Mouse (Mus musculus) hindbrain, embryonic 13.5 days (tissue): ENCODE data around the gene Pam. TPM values are rescaled to one million over a fixed set of nuclear protein-coding genes. Genes with fewer than 3 reads are reported as not detected.
"Not testable (repeated sequence)": the region's sequence is repeated elsewhere in the genome, so short reads cannot be mapped to it uniquely, and the experiment has no call there.

Source experiments
- ATAC-seq: fragments of 200-750 bp; cut with Nextera tagmentation; 2 replicates; pipeline ENCODE4 v1.8.0; 2017; ENCODE audit warnings: moderate TSS enrichment; ENCODE audit not compliant: low FRiP score
- H3K27ac ChIP-seq: fragments of 300-500 bp; sonication (generic); 2 replicates; pipeline ENCODE4 v1.5.1; 2015; ENCODE audit warnings: inconsistent platforms, mild to moderate bottlenecking, moderate library complexity
- H3K27me3 ChIP-seq: fragments of 300-500 bp; sonication (generic); 2 replicates; pipeline ENCODE4 v1.6.1; 2015; ENCODE audit warnings: mild to moderate bottlenecking, inconsistent platforms
- H3K36me3 ChIP-seq: fragments of 300-500 bp; sonication (generic); 2 replicates; pipeline ENCODE4 v1.6.1; 2015; ENCODE audit warnings: mild to moderate bottlenecking, inconsistent platforms
- H3K4me1 ChIP-seq: fragments of 300-500 bp; sonication (generic); replicated peaks from 2 replicates; pipeline ENCODE4 v1.6.1; 2015; ENCODE audit warnings: inconsistent platforms
- H3K4me2 ChIP-seq: fragments of 300-500 bp; sonication (generic); 2 replicates; pipeline ENCODE4 v1.6.1; 2015; ENCODE audit warnings: inconsistent platforms, mild to moderate bottlenecking, moderate library complexity
- H3K4me3 ChIP-seq: fragments of 300-500 bp; sonication (generic); 2 replicates; pipeline ENCODE4 v1.5.1; 2015; ENCODE audit warnings: mild to moderate bottlenecking, inconsistent platforms
- H3K9ac ChIP-seq: fragments of 300-500 bp; sonication (generic); 2 replicates; pipeline ENCODE4 v1.6.1; 2015; ENCODE audit warnings: mild to moderate bottlenecking, inconsistent platforms
- H3K9me3 ChIP-seq: fragments of 300-500 bp; sonication (generic); 2 replicates; pipeline ENCODE4 v1.6.1; 2016; ENCODE audit warnings: inconsistent platforms
- WGBS: fragments of 180-500 bp; shearing (Covaris S2); methylation state at CpG from one replicate; pipeline ENCODE4 v1.1.7; 2015; 5-methylcytosine and 5-hydroxymethylcytosine counted together
- polyA plus RNA-seq: library from polyadenylated mRNA; unstranded; fragments of >200 nt; fragmentation: Nextera tagmentation; extraction: Ambion mirVana; gene quantifications from 2 replicates; pipeline ENCODE4 v1.2.1, GENCODE M21; 2015

Pam gene
- polyA plus RNA-seq, 1 experiment from 2014 or later = 35.3 TPM

DNA sequence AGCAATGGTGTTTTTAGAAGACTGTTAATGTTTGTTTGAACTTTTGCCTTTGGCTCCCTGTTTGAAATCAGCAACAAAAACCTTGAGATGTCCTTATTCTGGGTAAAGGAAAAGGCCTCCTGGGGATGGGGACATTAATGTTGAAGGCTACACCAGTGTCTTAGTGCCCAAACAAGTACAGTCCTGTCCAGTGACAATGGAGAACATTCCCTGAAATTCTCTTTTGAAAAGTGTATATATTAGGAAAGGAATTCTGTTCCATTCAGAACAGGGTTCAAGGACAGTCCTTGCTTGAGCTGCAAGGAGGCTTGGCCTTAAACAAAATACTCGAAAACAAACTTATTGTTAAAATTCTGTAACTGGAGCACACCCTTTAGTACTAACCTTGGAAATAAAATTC lies 116.0 kb downstream of the Pam start:
- Histone ChIP-seq H3K36me3 (no peaks in the 10 kb centered on the region), H3K27me3 (no peaks in the 10 kb centered on the region), H3K27ac (no peak overlapping the region), H3K4me3 (no peak overlapping the region), H3K9ac (no peak overlapping the region), H3K9me3 (no peaks in the 10 kb centered on the region), H3K4me1 (peaks cover 23% of the 10 kb centered on the region), H3K4me2 (no peak overlapping the region)
- no peak for ATAC-seq
- WGBS = 93% methylated on average over 1 of the region's 1 CpGs

DNA sequence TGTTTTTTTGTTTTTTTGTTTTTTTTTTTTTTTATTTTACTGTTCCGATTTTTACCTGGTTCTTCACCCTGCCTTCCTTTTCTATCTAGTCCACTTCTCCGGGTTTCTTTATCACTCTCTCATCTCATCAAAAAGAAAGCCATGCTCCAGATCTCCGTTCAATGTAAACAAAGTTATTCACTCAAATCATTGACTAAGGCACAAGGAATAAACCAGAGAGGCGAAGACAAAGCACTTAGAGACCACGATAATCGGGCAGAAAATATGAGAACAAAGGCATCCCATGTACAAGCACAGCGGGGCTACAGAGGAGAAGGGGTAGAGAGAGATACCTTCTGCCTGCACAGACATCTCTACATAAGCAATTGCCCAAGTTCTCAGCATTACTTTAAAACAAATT lies 117.9 kb downstream of the Pam start:
- Histone ChIP-seq H3K4me3 (peak overlapping the region; percentile 73), H3K4me2 (peak overlapping the region; percentile 80), H3K9me3 (no peaks in the 10 kb centered on the region), H3K27ac (peak overlapping the region; percentile 92), H3K4me1 (peaks cover 23% of the 10 kb centered on the region), H3K9ac (peak overlapping the region; percentile 93), H3K36me3 (peaks cover 4% of the 10 kb centered on the region; the same call in 1 of the 2 replicates), H3K27me3 (no peaks in the 10 kb centered on the region)
- 8% methylated on average over 7 of the region's 7 CpGs for WGBS
- ATAC-seq = no peak

DNA sequence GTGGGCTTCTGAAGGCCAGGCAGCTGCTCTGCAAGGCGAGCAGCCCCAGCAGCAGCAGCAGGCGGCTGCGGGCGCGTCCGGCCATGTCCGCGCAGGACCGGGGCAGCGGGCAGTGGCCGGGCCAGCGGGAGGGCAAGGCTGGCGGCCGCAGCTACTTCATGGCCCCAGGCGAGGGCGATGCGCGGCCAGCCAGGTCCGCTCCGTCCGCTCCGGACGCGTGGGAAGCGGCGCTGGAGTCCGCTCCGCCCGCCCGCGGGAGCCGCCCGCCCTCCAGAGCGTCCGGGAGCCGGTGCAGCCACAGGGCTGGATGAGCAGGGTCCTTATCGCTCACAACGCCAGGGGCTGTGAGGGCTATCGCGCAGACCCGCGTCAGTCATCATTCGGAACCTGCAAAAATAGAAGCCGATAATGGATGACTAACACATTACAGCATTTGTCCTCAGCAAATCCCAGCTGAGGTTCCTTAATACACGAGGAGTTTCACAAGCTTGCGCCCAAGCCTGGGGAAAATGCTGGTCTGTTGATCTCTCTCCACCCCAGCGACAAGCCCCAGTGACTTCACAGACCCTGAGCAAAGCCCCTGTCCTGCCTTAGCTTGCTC lies 118.5 kb downstream of the Pam start:
- H3K9ac ChIP-seq = peak overlapping the region; percentile 93
- H3K27ac ChIP-seq = peak overlapping the region; percentile 92
- peak overlapping the region; percentile 80 for H3K4me2 ChIP-seq
- H3K36me3 ChIP-seq = peaks cover 4% of the 10 kb centered on the region; the same call in 1 of the 2 replicates
- ATAC-seq = peak; percentile 91
- peaks cover 23% of the 10 kb centered on the region for H3K4me1 ChIP-seq
- peak overlapping the region; percentile 73 for H3K4me3 ChIP-seq
- no peaks in the 10 kb centered on the region for H3K27me3 ChIP-seq
- under 1% methylated on average over 47 of the region's 47 CpGs for WGBS
- H3K9me3 ChIP-seq = no peaks in the 10 kb centered on the region

- ATAC-seq = no peak
- 0 out of 2 replicates have a peak overlapping the region, but pooled peaks have one; percentile 39 for H3K9ac ChIP-seq
Measured at GRCm38 (mm10) chr1:97976072-97976471, 119.4 kb downstream of the Pam start.

GRCm38 (mm10) chr1:97974968-97975367 lies 120.5 kb downstream of the Pam start:
- H3K27ac ChIP-seq = peak overlapping the region; percentile 36; the same call in 1 of the 2 replicates
- 35% methylated on average over 11 of the region's 11 CpGs for WGBS

More at GRCm38 (mm10) chr1:97976072-97976471, 119.4 kb downstream of the Pam start:
- Histone ChIP-seq H3K36me3 (peaks cover 4% of the 10 kb centered on the region; the same call in 1 of the 2 replicates), H3K27ac (no peak overlapping the region), H3K4me2 (peak overlapping the region; percentile 80), H3K4me3 (peak overlapping the region; percentile 73), H3K4me1 (peaks cover 23% of the 10 kb centered on the region), H3K27me3 (no peaks in the 10 kb centered on the region), H3K9me3 (no peaks in the 10 kb centered on the region)
- 45% methylated on average over 13 of the region's 13 CpGs for WGBS

DNA sequence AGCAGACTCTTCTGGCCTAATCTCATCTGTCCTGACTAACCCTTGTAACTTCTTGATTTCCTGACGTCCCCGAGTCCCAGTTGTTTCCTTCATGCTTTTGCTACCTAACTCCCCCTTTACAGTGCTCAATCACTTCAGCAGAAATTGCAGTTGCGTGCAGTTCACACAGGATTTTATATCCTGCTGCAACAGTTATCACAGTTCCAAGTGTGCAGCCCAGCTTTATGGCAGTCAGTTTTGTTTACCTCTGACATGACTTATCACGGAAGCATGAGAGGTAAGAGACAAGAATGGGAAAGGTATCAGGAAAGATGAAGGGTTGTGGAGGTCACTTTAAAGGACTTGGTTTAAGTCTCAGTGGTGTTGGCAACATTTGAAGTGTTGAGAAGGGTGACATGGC lies 125.7 kb downstream of the Pam start:
- Histone ChIP-seq H3K36me3 (peaks cover 7% of the 10 kb centered on the region; the same call in 1 of the 2 replicates), H3K9ac (no peak overlapping the region), H3K4me3 (no peak overlapping the region), H3K27me3 (no peaks in the 10 kb centered on the region), H3K9me3 (no peaks in the 10 kb centered on the region), H3K4me2 (no peak overlapping the region), H3K27ac (no peak overlapping the region), H3K4me1 (peaks cover 6% of the 10 kb centered on the region)
- no peak for ATAC-seq
- WGBS = 83% methylated on average over 4 of the region's 4 CpGs

More at GRCm38 (mm10) chr1:97974968-97975367, 120.5 kb downstream of the Pam start:
- H3K4me2 ChIP-seq = peak overlapping the region; percentile 80
- peak overlapping the region; percentile 9; the same call in 1 of the 2 replicates for H3K9ac ChIP-seq
- H3K36me3 ChIP-seq = peaks cover 4% of the 10 kb centered on the region; the same call in 1 of the 2 replicates
- ATAC-seq = no peak
- H3K4me3 ChIP-seq = peak overlapping the region; percentile 1; the same call in 1 of the 2 replicates
- H3K4me1 ChIP-seq = peaks cover 23% of the 10 kb centered on the region
- no peaks in the 10 kb centered on the region for H3K9me3 ChIP-seq
- H3K27me3 ChIP-seq = no peaks in the 10 kb centered on the region

DNA sequence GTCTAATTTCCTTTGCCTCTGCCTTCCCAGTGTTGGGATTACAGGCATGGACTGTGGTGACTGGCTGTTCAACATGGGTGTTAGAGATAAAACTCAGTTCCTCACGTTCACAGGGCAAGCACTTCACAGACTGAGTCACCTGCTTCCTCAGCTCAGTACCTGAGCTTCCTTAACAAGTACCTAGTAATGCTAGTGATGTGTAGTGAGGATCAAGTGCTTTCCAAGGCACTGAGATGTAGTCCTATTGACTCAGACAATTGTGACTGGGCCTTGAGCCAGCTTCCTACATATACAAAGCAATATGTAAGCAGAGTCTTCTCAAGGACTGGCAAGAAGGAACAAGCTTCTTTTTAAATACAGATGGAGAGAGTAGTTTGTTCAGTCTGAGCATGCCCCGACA lies 131.7 kb downstream of the Pam start:
- no peaks in the 10 kb centered on the region for H3K36me3 ChIP-seq
- no peak overlapping the region for H3K9ac ChIP-seq
- no peak for ATAC-seq
- 0 out of 2 replicates have a peak, but pooled peaks cover 2% of the 10 kb centered on the region for H3K4me1 ChIP-seq
- H3K4me2 ChIP-seq = no peak overlapping the region
- no peak overlapping the region for H3K4me3 ChIP-seq
- H3K27me3 ChIP-seq = no peaks in the 10 kb centered on the region
- WGBS = 82% methylated on average over 2 of the region's 2 CpGs
- no peak overlapping the region for H3K27ac ChIP-seq
- H3K9me3 ChIP-seq = no peaks in the 10 kb centered on the region

DNA sequence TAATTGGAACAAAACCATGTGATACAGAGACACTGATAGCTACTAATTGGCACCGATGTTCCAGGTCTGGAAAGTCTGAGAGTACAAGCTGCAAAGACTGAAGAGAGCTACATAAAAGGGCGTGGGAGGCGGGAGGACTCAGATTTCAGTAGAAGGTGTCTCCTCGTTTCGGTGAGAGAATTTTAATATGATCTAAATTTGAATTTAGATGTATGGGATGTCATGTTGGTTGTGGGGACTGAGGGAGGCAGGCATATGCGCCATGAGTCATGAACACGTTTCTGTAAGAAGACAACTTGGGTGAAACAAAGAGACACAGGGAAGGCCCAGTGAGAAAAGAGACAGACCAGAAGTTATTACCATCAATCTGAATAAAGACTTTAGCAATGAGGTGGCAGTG lies 133.3 kb downstream of the Pam start:
- H3K4me3 ChIP-seq = no peak overlapping the region

GRCm38 (mm10) chr1:97960681-97961080 lies 134.8 kb downstream of the Pam start:
- 88% methylated on average over 3 of the region's 3 CpGs for WGBS
- Histone ChIP-seq H3K27ac (no peak overlapping the region), H3K27me3 (no peaks in the 10 kb centered on the region), H3K9me3 (no peaks in the 10 kb centered on the region), H3K36me3 (no peaks in the 10 kb centered on the region), H3K4me1 (no peaks in the 10 kb centered on the region), H3K4me2 (no peak overlapping the region), H3K4me3 (no peak overlapping the region), H3K9ac (no peak overlapping the region)
- no peak for ATAC-seq

More for the DNA sequence above, 133.3 kb downstream of the Pam start:
- H3K9me3 ChIP-seq = no peaks in the 10 kb centered on the region
- H3K27me3 ChIP-seq = no peaks in the 10 kb centered on the region
- H3K27ac ChIP-seq = no peak overlapping the region
- no peak for ATAC-seq
- WGBS = 90% methylated on average over 7 of the region's 7 CpGs
- no peaks in the 10 kb centered on the region for H3K4me1 ChIP-seq
- H3K4me2 ChIP-seq = no peak overlapping the region
- H3K36me3 ChIP-seq = no peaks in the 10 kb centered on the region
- H3K9ac ChIP-seq = no peak overlapping the region

- Histone ChIP-seq H3K36me3 (no peaks in the 10 kb centered on the region), H3K4me2 (no peak overlapping the region), H3K9me3 (no peaks in the 10 kb centered on the region), H3K4me1 (no peaks in the 10 kb centered on the region), H3K27me3 (no peaks in the 10 kb centered on the region), H3K4me3 (no peak overlapping the region), H3K9ac (no peak overlapping the region), H3K27ac (no peak overlapping the region)
- WGBS = 78% methylated on average over 6 of the region's 6 CpGs
- ATAC-seq = no peak
Measured at GRCm38 (mm10) chr1:97960124-97960523, 135.3 kb downstream of the Pam start.

DNA sequence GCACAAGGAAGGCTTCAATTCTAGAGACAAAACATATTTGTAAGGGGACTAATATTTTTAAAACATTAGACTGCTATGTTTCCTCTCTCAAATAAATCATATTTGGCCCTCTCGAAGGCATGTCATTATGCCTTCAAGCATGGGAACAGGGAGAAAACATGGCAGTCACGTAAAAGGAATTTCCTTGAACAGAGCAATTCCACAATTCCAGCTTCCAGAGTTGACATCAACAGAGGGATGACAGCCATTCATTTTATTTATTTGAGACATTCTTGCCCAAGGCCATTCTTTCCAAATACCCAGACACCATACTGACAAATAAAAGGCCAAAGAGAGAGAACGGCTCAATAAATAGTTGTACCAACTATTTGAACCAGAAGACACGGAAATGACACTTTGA lies 136.7 kb downstream of the Pam start:
- Histone ChIP-seq H3K4me1 (no peaks in the 10 kb centered on the region), H3K27me3 (no peaks in the 10 kb centered on the region), H3K9me3 (no peaks in the 10 kb centered on the region), H3K27ac (no peak overlapping the region), H3K4me3 (no peak overlapping the region), H3K9ac (no peak overlapping the region), H3K4me2 (no peak overlapping the region), H3K36me3 (no peaks in the 10 kb centered on the region)
- ATAC-seq = no peak
- 90% methylated on average over 4 of the region's 4 CpGs for WGBS

DNA sequence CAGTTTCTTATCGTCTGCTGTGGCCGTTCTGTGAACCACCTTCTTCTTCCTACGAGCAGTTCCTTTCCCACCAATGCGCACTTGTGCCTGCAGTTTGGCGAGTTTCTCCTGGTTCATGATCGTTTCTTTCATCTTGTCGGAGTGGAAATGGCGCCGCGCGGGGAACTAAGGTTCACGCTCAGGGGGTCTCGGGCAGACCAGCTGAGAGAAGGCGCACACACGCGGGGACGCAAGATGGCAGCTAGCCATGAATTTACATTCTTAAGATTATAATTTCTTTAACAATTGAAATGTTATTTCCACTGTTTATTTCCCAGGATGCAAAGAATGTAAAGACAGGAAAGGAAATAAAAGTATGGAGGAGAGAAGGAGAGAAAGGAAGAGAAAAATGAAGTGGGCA lies 146.2 kb downstream of the Pam start:
- WGBS = 92% methylated on average over 17 of the region's 17 CpGs
- not testable (repeated sequence) for H3K9ac ChIP-seq, H3K27ac ChIP-seq, H3K4me1 ChIP-seq, ATAC-seq, H3K4me2 ChIP-seq, H3K36me3 ChIP-seq, H3K4me3 ChIP-seq, H3K27me3 ChIP-seq, H3K9me3 ChIP-seq

DNA sequence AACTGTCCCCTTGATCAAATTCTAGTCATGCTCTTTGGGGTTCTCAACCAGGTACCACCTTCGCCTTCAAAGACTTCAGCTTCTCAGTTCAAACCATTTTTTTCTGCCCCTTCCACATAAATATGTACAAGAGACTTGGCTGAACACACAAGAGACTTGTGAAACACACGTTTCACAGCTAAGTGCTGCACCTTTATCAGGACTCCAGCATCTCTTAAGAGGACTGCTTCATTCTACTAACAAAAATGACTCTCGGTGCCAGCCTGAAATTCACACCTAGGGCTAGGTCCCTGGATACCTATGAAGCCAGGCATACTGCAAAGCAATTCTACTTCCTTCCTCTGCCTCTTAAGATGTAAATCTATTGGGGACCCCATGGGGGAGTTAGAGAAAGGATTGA lies 148.3 kb downstream of the Pam start:
- H3K4me3 ChIP-seq = no peak overlapping the region
- H3K4me2 ChIP-seq = no peak overlapping the region
- H3K27ac ChIP-seq = no peak overlapping the region
- ATAC-seq = no peak
- peaks cover 15% of the 10 kb centered on the region for H3K4me1 ChIP-seq
- H3K9me3 ChIP-seq = no peaks in the 10 kb centered on the region
- H3K9ac ChIP-seq = no peak overlapping the region
- no peaks in the 10 kb centered on the region for H3K27me3 ChIP-seq
- H3K36me3 ChIP-seq = no peaks in the 10 kb centered on the region
- 81% methylated on average over 3 of the region's 3 CpGs for WGBS
